Mouse (Mus musculus) neural tube, embryonic 13.5 days (tissue): ENCODE results near the gene Gm16181. TPM values are rescaled to one million over a fixed set of nuclear protein-coding genes. Genes with fewer than 3 reads are reported as not detected.
A peak's percentile ranks its signal among the peaks of the same experiment; 100 is the strongest.

Source experiments
- ATAC-seq: fragments of 200-750 bp; cut with Nextera tagmentation; 2 replicates; pipeline ENCODE4 v1.8.0; 2017; ENCODE audit warnings: low read depth, mild to moderate bottlenecking, moderate TSS enrichment, moderate library complexity
- H3K27ac ChIP-seq: fragments of 300-500 bp; sonication (generic); replicated peaks from 2 replicates; pipeline ENCODE4 v1.5.1; 2015; ENCODE audit warnings: moderate library complexity, mild to moderate bottlenecking, inconsistent platforms
- H3K27me3 ChIP-seq: fragments of 300-500 bp; sonication (generic); 2 replicates; pipeline ENCODE4 v1.6.1; 2015; ENCODE audit warnings: mild to moderate bottlenecking, inconsistent platforms
- H3K36me3 ChIP-seq: fragments of 300-500 bp; sonication (generic); 2 replicates; pipeline ENCODE4 v1.6.1; 2015; ENCODE audit warnings: mild to moderate bottlenecking, inconsistent platforms
- H3K4me1 ChIP-seq: fragments of 300-500 bp; sonication (generic); replicated peaks from 2 replicates; pipeline ENCODE4 v1.6.1; 2015; ENCODE audit warnings: inconsistent platforms
- H3K4me2 ChIP-seq: fragments of 300-500 bp; sonication (generic); 2 replicates; pipeline ENCODE4 v1.6.1; 2015; ENCODE audit warnings: inconsistent platforms, mild to moderate bottlenecking, moderate library complexity
- H3K4me3 ChIP-seq: fragments of 300-500 bp; sonication (generic); 2 replicates; pipeline ENCODE4 v1.5.1; 2015; ENCODE audit warnings: mild to moderate bottlenecking, inconsistent platforms
- H3K9ac ChIP-seq: fragments of 300-500 bp; sonication (generic); 2 replicates; pipeline ENCODE4 v1.6.1; 2015; ENCODE audit warnings: moderate library complexity, mild to moderate bottlenecking, inconsistent platforms
- H3K9me3 ChIP-seq: fragments of 300-500 bp; sonication (generic); 2 replicates; pipeline ENCODE4 v1.6.1; 2016; ENCODE audit warnings: inconsistent platforms
- WGBS: fragments of 180-500 bp; shearing (Covaris S2); methylation state at CpG from one replicate; pipeline ENCODE4 v1.1.7; 2015; 5-methylcytosine and 5-hydroxymethylcytosine counted together
- polyA plus RNA-seq: library from polyadenylated mRNA; unstranded; fragments of >200 nt; fragmentation: Nextera tagmentation; extraction: Ambion mirVana; gene quantifications from 2 replicates; pipeline ENCODE4 v1.2.1, GENCODE M21; 2015

Gm16181 gene
- polyA plus RNA-seq, 1 experiment from 2014 or later = 0.56 TPM

- Histone ChIP-seq H3K27me3 (peaks cover 10% of the 10 kb centered on the region), H3K36me3 (peaks cover 23% of the 10 kb centered on the region), H3K4me2 (no peak overlapping the region), H3K9ac (no peak overlapping the region), H3K27ac (no peak overlapping the region), H3K4me3 (no peak overlapping the region), H3K4me1 (peaks cover 5% of the 10 kb centered on the region), H3K9me3 (no peaks in the 10 kb centered on the region)
- WGBS = 86% methylated on average over 1 of the region's 1 CpGs
- ATAC-seq = no peak
Observed at GRCm38 (mm10) chr17:35257378-35257777, 36.7 kb downstream of the Gm16181 start.

DNA sequence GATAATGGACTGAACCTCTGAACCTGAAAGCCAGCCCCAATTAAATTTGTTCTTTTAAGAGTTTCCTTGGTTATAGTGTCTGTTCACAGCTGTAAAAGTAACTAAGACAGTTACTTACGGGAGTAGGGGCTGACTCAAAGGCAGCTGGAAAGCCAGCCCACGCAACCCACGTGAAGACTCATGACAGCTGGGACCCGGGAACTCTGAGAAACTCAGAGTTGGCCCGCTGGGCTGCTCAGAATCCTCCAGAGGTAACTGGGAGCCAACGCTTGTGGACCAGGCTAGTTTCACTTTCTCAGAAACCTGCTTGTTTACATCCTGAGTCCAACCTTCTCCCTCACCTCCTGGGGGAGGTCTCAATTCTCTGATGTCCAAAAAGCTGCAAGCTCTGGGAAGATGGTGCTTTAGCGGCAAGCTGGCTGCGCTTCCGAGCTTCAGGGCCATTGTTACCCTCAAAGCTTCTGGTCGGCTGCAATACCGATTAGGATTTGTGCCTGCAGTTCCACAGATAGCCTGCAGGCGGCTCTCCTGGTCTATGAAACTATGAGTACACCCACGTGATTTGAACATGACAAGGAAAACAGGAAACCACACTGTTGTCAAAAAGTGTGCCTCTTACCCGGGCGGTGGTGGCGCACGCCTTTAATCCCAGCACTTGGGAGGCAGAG lies 37.3 kb downstream of the Gm16181 start:
- WGBS = 12% methylated on average over 17 of the region's 17 CpGs
- peak overlapping the region; percentile 58; the same call in 1 of the 2 replicates for H3K9ac ChIP-seq
- H3K4me2 ChIP-seq = peak overlapping the region; percentile 45

DNA sequence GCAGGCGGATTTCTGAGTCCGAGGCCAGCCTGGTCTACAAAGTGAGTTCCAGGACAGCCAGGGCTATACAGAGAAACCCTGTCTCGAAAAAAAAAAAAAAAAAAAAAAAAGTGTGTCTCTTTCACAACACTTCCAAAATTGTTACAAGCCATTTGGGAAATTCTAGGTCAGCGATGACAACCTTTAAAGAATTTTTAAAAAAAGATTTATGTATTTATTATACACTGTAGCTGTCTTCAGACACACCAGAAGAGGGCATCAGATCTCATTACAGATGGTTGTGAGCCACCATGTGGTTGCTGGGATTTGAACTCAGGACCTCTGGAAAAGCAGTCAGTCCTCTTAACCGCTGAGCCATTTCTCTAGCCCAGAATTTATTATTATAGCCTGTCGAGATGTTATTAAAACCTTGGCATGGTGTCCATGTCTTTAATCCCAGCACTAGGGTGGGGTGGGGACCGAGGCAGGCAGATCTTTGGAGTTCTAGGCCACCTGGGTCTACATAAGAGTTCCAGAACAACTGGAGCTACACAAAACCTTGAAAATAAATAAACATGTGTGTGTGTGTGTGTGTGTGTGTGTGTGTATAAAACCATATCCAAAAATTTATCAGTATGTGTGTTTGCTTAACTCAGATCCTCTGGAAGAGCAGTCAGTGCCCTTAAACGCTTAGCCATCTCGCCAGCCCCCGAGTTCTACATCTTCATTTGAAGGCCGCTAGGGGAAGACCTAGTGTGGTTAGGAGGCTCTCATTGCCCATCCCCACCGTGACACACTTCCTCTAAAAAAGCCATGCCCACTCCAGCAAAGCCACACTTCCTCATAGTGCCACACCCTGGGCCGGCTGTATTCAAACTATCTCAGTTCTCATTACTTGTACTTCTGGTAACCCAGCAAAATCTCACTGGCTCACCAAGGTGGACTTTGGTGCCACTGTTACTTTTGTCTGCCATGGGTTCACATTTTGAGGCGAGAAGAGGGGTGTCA lies 38.2 kb downstream of the Gm16181 start:
- Histone ChIP-seq H3K27ac (no peak overlapping the region), H3K9me3 (no peaks in the 10 kb centered on the region), H3K4me3 (no peak overlapping the region), H3K4me2 (no peak overlapping the region), H3K9ac (no peak overlapping the region), H3K4me1 (peaks cover 12% of the 10 kb centered on the region), H3K36me3 (peaks cover 9% of the 10 kb centered on the region), H3K27me3 (peaks cover 13% of the 10 kb centered on the region)
- no peak for ATAC-seq
- WGBS = 68% methylated on average over 13 of the region's 14 CpGs

More for the DNA sequence above, 37.3 kb downstream of the Gm16181 start:
- peak overlapping the region; percentile 19 for H3K4me3 ChIP-seq
- H3K4me1 ChIP-seq = peaks cover 9% of the 10 kb centered on the region
- ATAC-seq = no peak
- peaks cover 17% of the 10 kb centered on the region for H3K36me3 ChIP-seq
- H3K27me3 ChIP-seq = peaks cover 13% of the 10 kb centered on the region
- no peaks in the 10 kb centered on the region for H3K9me3 ChIP-seq
- no peak overlapping the region for H3K27ac ChIP-seq

DNA sequence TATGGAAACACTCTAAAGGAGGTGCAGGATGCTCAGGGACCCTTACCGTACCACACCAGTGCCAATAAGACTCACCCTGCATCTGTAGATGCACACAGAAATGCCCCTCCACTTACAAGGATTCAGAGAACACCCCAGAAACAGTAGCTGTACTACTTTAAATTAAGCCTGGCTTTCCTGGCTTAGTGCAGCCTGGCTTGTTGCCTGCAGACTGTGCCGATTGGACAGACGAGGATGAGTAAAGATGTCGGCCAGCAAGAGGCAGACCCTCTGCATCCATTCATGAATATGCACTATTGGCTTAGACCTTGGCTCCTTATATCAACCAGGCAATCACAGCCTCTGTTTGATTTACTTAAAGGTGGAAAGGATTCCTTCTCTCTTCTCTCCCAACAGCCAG lies 39.0 kb downstream of the Gm16181 start:
- Histone ChIP-seq H3K9me3 (no peaks in the 10 kb centered on the region), H3K27ac (no peak overlapping the region), H3K9ac (no peak overlapping the region), H3K4me3 (no peak overlapping the region), H3K27me3 (peaks cover 21% of the 10 kb centered on the region), H3K36me3 (peaks cover under 1% of the 10 kb centered on the region; the same call in 1 of the 2 replicates), H3K4me1 (peaks cover 12% of the 10 kb centered on the region), H3K4me2 (no peak overlapping the region)
- no peak for ATAC-seq
- WGBS = 77% methylated on average over 4 of the region's 4 CpGs

DNA sequence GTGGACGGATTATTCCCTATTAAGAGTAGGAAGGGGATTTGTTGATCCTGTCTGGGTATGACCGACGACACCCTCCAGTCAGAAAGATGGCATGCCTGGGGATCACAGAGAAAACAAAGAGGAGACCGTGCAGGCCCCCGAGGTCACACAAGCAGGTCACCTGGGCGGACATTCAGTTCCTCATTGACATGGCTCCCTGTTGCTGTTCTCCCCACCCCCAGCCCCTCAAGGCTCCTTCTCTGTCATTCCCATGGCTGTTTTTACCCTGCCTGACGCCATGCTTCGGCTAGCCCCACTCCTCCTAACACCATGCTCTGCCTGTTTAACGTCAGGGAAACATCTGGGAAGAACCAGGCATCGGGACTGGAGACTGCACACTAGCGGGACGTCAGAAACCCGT lies 41.0 kb downstream of the Gm16181 start:
- peaks cover 12% of the 10 kb centered on the region for H3K4me1 ChIP-seq
- peaks cover 21% of the 10 kb centered on the region for H3K27me3 ChIP-seq
- no peak overlapping the region for H3K27ac ChIP-seq
- H3K4me3 ChIP-seq = no peak overlapping the region
- H3K9ac ChIP-seq = no peak overlapping the region
- WGBS = 79% methylated on average over 13 of the region's 13 CpGs
- H3K9me3 ChIP-seq = no peaks in the 10 kb centered on the region
- H3K36me3 ChIP-seq = no peaks in the 10 kb centered on the region
- H3K4me2 ChIP-seq = no peak overlapping the region
- ATAC-seq = no peak

DNA sequence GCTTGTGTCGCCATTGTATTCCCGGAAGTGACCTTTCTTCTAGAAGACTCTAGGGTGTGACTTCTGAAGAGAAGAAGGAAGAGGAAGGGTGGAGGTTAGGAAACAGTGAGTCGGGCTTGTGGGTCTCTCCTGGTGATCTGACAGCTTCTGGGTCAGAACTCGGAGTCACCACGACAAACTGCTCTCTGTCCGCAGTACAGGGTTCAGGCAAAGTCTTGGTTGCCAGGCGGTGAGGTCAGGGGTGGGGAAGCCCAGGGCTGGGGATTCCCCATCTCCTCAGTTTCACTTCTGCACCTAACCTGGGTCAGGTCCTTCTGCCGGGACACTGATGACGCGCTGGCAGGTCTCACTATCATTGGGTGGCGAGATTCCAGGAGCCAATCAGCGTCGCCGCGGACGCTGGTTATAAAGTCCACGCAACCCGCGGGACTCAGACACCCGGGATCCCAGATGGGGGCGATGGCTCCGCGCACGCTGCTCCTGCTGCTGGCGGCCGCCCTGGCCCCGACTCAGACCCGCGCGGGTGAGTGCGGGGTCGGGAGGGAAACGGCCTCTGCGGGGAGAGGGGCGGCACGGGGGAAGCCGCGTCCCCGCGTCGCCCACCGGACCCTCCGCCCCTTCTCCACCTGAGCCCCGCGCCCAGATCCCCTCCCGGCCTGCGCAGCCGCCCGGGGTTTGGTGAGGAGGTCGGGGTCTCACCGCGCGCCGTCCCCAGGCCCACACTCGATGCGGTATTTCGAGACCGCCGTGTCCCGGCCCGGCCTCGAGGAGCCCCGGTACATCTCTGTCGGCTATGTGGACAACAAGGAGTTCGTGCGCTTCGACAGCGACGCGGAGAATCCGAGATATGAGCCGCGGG lies 42.3 kb downstream of the Gm16181 start, which contains the start of gene H2-D1:
H2-D1 (plus strand) TSS at position 67 of the 859 bp plus-strand sequence.
- peak within 1 kb of the TSS; percentile 79 for H3K9ac ChIP-seq
- peak within 1 kb of the TSS; percentile 66 for H3K4me3 ChIP-seq
- H3K9me3 ChIP-seq = no peaks in the 10 kb centered on the region
- H3K36me3 ChIP-seq = no peaks in the 10 kb centered on the region
- peak within 1 kb of the TSS; percentile 81 for H3K4me2 ChIP-seq
- peak; percentile 94 for ATAC-seq
- WGBS = under 1% methylated on average over 72 of the region's 73 CpGs
- H3K4me1 ChIP-seq = peaks cover 10% of the 10 kb centered on the region
- H3K27ac ChIP-seq = no peak within 1 kb of the TSS
- peaks cover 21% of the 10 kb centered on the region for H3K27me3 ChIP-seq

DNA sequence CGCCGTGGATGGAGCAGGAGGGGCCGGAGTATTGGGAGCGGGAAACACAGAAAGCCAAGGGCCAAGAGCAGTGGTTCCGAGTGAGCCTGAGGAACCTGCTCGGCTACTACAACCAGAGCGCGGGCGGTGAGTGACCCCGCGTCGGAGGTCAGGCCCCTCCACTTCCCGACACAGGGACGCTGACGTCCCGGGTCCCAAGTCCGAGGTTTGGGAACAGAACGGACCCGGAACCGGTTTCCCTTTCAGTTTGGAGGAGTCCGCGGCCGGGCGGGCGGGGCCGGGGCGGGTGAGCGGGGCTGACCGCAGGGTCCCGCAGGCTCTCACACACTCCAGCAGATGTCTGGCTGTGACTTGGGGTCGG lies 42.9 kb downstream of the Gm16181 start:
- peaks cover 8% of the 10 kb centered on the region; the same call in 1 of the 2 replicates for H3K4me1 ChIP-seq
- peaks cover 21% of the 10 kb centered on the region for H3K27me3 ChIP-seq
- H3K4me3 ChIP-seq = peak overlapping the region; percentile 66
- ATAC-seq = peak; percentile 62
- H3K9ac ChIP-seq = peak overlapping the region; percentile 79
- WGBS = under 1% methylated on average over 31 of the region's 31 CpGs
- H3K9me3 ChIP-seq = no peaks in the 10 kb centered on the region
- H3K4me2 ChIP-seq = peak overlapping the region; percentile 81
- H3K27ac ChIP-seq = no peak overlapping the region
- H3K36me3 ChIP-seq = no peaks in the 10 kb centered on the region

- Histone ChIP-seq H3K4me3 (no peak overlapping the region), H3K36me3 (no peaks in the 10 kb centered on the region), H3K27ac (no peak overlapping the region), H3K4me1 (peaks cover 5% of the 10 kb centered on the region; the same call in 1 of the 2 replicates), H3K9me3 (no peaks in the 10 kb centered on the region), H3K4me2 (no peak overlapping the region), H3K9ac (no peak overlapping the region), H3K27me3 (peaks cover 9% of the 10 kb centered on the region)
- no peak for ATAC-seq
- 64% methylated on average over 1 of the region's 1 CpGs for WGBS
Observed at GRCm38 (mm10) chr17:35267399-35268086, 46.9 kb downstream of the Gm16181 start.

GRCm38 (mm10) chr17:35269653-35270347 lies 49.2 kb downstream of the Gm16181 start:
- H3K4me2 ChIP-seq = no peak overlapping the region
- H3K27me3 ChIP-seq = no peaks in the 10 kb centered on the region
- no peak overlapping the region for H3K4me3 ChIP-seq
- H3K36me3 ChIP-seq = no peaks in the 10 kb centered on the region
- ATAC-seq = no peak
- 0 out of 2 replicates have a peak, but pooled peaks cover 3% of the 10 kb centered on the region for H3K9me3 ChIP-seq
- no peak overlapping the region for H3K27ac ChIP-seq
- WGBS = 35% methylated on average over 3 of the region's 3 CpGs
- no peaks in the 10 kb centered on the region for H3K4me1 ChIP-seq
- H3K9ac ChIP-seq = no peak overlapping the region

- 69% methylated on average over 3 of the region's 3 CpGs for WGBS
Observed at GRCm38 (mm10) chr17:35272249-35272648, 51.6 kb downstream of the Gm16181 start.

More at GRCm38 (mm10) chr17:35272249-35272648, 51.6 kb downstream of the Gm16181 start:
- no peak for ATAC-seq
- Histone ChIP-seq H3K27ac (no peak overlapping the region), H3K36me3 (no peaks in the 10 kb centered on the region), H3K4me1 (no peaks in the 10 kb centered on the region), H3K27me3 (peaks cover 18% of the 10 kb centered on the region), H3K4me2 (no peak overlapping the region), H3K9me3 (0 out of 2 replicates have a peak, but pooled peaks cover 3% of the 10 kb centered on the region), H3K4me3 (no peak overlapping the region), H3K9ac (no peak overlapping the region)
